Mouse (Mus musculus) cortical plate, adult 2 months (tissue): ENCODE measurements around the gene Ube2m.

Experiments used
- CTCF ChIP-seq: fragments of 200-500 bp; IDR thresholded peaks from 2 replicates; pipeline ENCODE4 v1.5.1; 2011; ENCODE audit warnings: mild to moderate bottlenecking, control low read depth, low read length; ENCODE audit not compliant: insufficient read depth; ENCODE audit errors: extremely low read depth
- POLR2A ChIP-seq: fragments of 200-500 bp; IDR thresholded peaks from 2 replicates; pipeline ENCODE4 v1.6.1; 2011; ENCODE audit warnings: mild to moderate bottlenecking, low read length, control low read depth; ENCODE audit not compliant: insufficient read depth; ENCODE audit errors: extremely low read depth

GRCm38 (mm10) chr7:13059536-13059935 is 21.5 kb upstream of the Ube2m start:
- TF ChIP-seq CTCF, result no peak
- no peak for TF ChIP-seq POLR2A
